Mouse (Mus musculus): ENCODE measurements around the gene Ccr10.

Gene Ccr10

DNA sequence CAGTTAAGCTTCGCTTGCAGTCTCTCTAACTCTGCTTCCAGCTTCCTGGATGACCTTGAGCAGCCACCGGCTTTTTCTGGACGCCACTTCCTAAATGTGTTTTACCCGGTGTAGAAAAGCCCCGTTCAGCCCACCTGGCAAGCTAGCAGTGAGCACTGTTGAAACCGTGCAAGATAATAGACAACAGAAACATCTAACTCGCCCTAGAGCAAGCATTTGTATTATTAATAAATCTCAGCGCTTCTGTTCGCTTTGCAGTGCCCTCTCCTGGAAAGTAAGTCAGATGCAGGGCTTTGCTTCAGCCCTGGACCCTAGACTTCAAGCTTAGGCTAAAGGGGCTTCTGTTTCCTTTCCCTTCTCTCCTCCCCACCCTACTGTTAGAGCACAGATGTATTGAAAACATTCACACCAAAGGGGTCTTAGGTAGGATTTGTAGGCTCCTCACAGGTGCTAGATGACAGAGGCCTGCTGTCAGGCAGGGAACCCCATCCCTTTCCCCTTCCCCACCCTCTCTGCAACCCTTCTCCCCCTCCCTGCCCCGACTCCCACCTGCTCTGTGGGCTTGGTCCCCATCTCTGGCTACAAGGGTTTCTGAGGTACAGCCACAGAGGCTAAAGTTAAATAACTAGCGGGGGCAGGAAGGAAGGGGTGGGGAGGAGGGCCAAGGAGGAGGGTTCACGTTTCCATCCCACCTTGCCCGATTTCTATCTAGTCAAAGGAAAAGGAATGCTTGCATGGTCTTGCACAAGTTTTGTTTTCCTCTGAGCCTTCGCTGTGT is at the start of gene Ccr10:
TSS of gene Ccr10 (minus strand) at position 593 of the 778 bp plus-strand sequence.
- DNase-seq, result no peak

DNA sequence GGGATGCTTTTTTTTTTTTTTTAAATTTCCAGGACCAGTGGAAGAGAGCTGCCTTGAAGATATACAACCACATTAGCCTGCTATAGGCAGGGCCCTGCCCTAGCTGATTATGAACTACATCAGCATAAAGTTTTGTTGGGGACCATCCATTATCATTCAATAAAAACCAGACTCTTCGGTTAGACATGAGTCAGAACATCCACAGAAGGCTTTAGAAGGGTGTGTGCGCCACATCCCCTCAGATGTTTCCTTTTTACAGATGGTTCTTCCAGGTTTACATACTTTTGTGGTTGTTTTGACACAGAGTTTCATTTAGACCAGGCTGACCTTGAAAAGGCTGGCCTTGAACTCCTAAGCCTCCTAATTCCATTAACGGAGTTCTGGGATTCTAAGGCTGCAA is 49.1 kb upstream of the Ccr10 start:
- no peak for DNase-seq

DNA sequence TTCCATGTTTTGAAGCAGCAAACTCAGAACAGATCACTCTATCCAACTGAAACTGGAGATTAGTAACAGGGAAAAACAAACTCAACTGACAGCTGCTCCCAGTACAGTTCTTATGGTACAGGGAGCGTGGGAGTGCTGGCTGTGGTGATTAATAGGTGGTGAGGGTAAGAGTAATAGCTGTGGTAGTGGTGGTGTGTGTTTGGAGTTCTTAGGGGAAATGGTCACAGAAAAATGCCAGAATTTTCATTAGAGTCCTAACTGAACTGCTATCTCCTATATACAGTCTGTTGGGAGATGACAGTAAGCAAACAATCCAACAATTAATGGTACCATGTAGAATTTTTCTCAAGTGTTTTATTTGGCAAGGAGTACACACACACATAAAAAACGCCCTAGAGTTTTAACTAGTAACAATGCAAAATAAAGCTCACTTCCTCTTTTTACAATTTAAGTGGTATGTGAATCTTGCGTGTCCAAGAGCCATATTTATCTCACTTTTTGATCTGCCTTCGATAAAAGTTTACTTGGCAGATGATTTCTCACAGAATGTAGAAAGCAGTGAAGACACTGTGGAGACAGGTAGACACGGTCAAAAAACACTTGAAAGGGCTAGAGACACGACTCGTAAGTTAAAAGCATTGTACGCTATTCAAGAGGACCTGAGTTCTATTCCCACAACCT is 46.2 kb upstream of the Ccr10 start:
- DNase-seq, result no peak

DNA sequence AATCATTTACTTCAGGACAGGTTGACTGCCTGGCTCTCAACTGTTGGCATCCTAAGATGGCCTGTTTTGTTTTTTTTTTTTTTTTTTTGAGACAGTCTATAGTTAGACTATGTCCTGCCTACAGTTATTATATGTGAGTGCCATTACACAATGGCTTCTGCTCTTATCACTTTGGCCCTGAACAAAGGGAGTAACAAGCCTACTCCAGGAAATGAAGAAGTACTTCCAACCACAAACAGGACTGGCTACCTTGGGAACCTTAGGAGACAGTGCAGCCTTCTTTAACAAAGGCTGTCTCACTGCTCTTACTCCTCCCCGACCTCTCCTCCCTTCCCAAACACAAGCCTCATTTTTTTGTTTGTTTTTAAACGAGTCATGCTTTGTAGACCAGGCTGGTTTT is 45.6 kb upstream of the Ccr10 start:
- DNase-seq, result no peak

DNA sequence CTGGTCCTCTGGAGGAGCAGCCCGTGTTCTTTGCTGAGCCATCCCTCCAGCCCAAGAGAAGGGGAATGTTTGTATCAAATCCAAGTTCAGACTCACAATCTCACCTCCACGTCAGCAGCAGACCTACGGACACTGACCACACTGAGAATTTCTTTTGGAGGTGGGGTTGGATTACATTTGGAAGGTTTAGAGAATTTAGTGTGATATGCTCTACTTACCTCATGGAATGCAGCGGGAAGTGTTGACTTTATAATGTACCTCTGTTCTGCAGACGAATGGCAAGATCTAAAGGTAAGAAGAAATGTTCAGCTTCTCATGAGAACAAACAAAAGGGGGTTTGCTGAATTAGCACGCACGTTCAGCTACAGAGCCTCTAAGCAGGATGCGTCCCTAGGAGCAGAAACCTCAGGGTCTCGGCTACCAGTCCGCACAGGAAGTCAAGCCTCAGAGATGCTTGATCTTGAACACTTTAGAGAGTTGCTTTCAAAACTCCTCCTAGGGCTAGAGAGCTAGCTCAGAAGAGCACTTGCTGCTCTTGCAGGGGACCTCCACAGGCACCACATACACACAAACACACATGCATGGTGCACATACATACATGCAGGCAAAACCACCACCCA is 43.3 kb upstream of the Ccr10 start:
- peak; percentile 70 for DNase-seq

DNA sequence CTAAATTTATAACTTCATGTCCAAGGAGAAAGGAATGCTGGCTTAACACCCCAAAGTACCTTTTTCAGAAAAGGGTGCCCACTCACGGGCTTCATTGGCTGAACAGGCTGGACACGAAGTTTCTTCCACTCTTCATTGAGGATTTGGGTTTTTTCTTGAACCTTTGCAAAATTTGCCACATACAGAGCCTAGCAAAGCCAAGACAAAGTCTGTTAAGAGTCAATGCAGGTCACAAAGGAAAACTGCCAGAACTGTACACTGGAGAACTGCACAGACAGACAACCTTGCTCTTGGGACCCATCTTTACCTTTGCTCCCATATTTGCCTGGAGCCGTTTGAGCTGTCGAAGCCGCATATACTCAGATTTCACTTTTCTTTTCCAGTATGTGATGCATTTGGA is 41.7 kb upstream of the Ccr10 start:
- peak; percentile 71 for DNase-seq

DNA sequence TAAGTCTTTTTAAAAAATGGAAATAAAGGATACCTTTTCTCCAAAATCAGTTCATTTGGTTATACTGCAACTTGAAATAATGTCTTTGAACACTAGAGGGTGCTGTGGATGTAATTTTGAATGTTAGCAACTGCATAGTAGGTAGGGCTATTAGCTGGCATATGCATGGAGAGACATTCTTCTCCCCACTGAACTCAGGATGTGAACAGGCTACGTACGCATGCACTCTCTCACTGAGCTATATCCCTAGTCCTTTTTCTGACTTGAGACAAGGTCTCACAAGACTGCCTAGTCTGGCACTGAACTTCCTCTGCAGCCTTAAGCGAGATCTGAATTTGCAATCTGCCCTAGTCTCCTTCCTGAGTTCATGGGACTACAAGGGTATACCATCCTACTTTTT is 36.7 kb upstream of the Ccr10 start:
- DNase-seq, result peak; percentile 88

DNA sequence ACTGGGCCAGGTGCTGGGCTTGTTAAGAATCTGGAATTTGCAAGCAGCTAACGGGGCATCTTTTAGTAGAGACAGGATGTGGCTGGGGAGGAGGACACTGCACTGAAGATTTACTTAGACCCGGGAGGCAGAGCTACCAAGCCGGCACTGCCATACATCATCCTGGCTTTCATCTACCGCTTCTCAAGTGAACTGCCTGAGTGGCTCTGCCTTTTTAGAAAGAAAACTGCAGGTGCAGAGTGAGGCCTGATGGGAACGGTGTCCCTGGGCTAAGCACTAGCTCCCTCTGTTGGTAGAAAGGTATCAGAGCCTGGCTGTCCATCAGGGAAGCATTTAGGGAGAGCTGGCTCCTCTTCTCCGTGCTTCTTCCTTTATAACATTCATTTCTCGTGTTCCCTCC is 25.7 kb upstream of the Ccr10 start:
- DNase-seq, result no peak

DNA sequence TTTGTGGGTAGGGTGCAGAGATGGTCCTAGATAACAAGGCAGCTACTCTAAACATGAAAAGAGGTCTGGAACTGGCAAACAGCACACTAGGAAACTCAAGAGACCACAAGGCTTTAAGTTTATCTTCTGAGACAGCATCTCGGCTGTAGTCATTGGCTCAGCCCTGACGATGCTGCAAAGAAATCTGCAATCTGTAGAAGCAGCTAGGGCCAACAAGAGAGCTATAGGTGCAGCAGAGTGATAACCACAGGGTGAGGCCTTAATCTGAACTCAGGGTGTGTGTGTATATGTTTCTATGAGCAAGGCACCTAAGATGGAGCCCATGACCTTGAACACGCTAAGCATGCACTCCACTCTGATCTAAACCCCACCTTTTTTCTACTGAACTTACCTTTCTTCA is 24.3 kb upstream of the Ccr10 start:
- no peak for DNase-seq

DNA sequence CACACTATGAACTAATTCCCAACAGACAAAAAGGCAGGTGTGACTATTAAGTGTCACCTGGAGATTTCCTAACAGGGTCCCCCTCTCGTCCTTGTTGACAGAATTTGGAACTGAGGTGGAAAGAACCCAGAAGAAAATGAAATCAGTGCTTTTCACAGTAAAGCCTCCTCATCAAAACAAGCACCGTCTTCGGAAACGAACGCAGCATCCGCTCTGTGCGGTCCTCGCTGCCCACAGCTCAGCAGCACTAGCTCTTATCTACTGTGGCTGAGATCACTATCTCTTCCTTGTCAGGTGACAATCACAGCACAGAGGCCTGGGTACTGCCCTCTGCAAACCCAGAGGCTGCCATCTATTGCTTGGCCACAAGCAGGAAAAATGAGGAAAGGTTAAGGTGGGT is 20.9 kb upstream of the Ccr10 start:
- no peak for DNase-seq

DNA sequence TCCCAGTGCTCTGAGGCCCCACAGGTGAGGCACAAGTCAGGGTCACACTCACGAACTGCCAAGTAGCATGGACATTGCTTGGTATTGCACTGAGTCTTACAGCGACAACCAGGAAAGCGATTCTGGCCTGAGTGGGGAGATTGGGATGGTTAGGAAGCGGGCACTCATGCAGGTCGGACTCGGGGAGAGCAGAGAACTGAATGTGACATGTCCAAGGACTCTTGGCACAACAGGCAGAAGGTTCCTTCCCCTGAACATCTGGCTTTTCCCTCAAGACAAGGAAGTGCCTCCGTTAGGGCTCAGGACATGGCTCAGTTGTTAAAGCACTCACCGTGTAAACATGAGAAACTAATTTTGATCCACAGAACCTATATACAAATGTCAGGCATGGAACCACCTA is 20.3 kb upstream of the Ccr10 start:
- no peak for DNase-seq

DNA sequence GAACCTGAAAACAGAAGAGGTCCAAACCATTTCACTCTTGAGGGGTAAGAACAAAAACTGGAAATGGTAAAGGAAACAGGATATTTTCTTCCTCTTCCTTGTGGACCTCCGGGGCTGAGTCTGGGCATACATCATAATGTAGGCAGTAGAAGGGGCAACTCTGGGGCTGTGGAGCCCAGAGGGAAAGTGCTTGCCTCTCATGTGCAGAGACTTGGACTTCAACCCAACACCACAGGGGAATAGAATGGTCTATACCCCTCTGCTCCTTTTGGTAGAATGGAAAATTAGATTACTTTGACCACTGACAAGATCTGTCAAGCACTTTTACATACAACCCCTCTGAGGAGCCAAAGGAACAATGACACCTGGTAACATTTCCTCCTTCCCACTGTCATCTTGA is 19.9 kb upstream of the Ccr10 start:
- DNase-seq, result no peak

DNA sequence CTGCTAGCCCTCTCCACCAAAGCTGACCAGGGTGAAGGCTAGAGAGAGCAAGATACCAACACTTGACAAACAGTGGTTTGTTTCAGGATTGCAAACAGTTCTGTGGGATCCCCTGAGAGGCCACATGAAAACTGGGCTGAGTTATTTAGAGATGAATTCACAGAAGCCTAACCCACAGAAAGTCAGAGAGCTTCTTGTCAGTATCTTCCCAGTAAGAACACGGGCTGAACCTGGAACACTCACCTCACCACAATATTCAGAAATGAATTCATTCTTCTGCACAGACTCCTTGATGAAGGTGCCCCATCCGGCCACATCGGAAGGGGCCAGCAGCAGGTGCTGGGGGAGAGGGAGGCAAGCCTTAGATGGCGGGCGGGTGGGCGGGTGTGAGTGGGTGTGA is 19.4 kb upstream of the Ccr10 start:
- DNase-seq, result no peak

DNA sequence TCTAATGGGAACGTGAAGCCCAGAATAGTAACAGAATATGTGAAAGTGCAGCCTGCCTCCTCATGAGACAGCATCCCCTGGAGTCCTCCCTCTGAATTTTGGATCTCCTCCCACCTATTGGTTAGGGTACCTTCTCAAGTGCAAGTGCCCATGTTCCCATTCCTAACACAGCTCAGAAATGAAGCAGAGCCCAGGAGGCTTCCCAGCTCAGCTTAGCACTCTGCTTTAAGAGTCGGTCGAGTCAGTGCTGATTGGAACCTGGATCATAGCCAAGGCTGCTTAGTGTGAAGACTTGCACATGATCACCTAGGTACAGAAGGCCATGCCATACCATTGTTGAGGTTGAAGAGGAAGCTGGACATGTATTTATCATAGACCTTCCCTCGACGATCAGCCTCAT is 18.9 kb upstream of the Ccr10 start:
- no peak for DNase-seq

DNA sequence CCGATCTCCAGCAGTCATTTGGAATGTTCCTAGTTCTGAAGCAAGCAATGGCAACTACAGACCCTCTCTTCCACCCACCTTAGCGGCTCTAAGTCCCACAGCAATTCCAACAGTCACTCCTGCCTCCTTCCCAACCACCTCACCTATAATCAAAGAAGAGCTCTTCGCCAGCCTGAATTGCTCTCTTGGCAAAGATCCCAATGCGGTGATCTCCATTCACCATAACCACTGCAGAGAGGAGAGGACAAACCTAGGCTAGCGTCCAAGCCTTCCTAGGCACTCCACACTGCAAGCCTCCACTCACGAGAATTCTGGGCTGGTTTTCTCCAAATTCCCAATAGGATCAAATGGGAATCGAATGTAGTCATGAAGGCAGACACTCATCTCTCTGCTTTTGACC is 17.8 kb upstream of the Ccr10 start:
- DNase-seq, result no peak

DNA sequence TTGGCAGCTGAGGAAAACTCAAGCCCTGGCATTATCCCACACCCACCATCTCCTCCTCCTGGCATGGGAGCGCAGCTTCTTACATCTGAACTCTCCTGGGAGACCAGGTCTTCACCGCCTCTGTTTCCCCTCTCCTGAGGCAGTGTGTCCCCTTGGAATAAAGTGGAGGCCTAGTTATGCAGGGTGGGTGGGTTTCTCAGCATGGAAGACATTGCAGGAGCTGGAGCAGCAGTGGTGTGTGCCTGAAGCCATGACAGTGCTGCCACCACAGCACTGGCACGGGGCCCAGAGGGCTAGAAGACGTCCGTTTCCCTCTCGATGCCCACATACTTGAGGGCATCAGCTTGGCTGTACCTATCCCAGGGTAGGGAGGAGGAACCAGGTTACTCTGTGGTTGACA is 17.4 kb upstream of the Ccr10 start:
- DNase-seq, result no peak

DNA sequence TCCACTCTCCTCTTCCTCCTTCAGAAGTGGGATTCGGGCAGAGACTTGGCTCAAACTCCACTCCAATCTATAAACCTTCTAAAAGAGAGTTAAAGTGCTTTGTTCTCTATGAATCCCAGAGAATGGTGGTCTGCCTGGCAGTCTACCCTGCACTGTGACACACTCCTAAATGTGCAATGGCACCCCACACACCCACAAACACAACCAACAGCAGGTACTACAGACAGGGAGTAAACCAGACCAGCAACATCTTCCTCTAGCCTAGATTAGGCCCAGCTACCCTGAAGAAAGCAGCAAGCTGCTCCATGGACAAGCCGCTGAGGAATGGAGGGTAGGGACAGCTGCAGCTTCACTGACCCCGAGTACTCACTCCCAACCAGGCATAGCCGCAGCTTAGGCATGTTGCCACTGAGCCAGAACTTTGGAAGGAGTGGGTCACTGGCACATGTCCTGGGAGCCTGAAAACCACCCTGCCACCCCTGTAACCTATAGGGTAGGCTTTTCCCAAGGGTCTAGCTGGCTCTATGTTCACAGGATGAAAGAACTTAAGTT is 16.8 kb upstream of the Ccr10 start:
- no peak for DNase-seq

DNA sequence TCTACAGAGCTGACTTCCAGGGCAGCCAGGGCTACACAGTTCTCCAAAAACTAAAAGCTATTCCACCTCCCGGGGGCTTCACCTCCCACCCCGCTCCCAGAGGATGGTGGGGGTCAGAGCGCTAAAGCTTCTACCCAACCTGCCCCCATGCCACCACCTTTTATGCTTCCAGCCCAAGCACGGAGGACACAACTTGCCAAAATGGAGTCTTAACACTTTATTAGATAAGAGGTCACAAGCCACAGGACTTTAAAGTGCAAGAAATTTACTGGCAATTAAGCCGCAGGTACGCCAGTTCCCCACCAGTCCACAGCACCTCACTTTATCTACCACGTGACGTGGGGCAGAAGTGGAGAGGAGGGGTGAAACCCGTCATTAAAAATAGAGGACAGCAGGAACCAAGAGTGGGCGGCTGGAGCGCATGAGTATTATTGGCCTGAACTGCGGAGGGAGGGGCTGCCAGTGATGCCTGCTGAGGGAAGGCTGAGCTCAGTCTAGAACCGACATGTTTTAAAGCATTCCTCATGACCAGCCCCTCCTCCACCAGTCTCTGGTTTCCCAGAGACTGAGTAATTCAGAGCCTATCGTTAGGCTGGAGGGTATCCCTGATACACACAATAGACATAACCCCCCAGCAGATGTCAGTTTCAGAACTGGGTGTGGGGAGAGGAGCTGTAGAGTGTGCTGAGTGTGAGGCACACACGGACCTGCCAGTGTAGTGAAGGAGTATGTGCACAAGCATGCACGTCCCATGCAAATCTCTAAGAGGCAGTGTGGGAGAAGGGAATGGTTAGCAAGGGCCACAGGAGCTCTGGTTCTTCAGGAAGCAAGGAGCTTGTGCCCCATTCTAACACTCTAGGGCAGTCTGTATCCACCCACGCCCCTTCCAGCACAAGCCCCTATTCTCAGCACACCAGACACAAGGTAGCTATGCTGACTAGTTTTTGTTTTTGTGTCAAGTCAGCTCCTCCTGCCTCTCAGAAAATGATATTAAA is 16.0 kb upstream of the Ccr10 start:
- no peak for DNase-seq

DNA sequence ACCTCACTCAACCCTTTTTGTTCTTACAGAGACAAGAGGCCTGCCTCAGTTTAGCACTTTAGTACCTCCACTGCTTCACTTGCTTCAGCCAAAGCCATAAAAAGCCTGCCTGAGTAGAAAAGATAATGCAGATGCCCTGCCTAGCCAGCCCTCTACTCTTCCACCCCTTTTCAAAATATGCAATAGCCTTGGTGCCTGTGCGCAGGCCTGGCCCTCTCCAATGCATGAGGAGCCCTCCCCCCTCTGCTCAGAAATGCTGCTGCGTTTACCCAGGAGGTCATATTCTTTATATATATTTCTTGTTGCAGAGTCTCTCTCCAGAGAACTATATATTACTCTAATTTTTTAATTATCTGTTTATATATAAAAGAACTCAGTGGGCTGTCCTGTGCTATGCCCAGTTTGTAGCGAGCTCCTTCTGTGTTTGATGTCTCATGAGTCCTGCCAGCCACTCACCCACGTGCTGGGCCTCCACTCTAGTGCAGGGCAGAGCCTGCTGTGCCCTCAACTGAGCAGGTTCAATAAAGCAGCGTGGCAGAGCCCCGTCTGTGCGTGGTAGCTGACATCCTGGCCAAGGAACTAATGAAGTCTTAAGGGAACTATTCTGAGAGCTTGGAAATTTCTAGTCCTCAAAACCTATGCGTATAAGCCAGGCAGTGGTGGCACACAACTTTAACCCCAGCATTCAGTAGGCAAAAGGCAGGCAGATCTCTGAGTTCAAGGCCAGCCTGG is 15.1 kb upstream of the Ccr10 start:
- no peak for DNase-seq

DNA sequence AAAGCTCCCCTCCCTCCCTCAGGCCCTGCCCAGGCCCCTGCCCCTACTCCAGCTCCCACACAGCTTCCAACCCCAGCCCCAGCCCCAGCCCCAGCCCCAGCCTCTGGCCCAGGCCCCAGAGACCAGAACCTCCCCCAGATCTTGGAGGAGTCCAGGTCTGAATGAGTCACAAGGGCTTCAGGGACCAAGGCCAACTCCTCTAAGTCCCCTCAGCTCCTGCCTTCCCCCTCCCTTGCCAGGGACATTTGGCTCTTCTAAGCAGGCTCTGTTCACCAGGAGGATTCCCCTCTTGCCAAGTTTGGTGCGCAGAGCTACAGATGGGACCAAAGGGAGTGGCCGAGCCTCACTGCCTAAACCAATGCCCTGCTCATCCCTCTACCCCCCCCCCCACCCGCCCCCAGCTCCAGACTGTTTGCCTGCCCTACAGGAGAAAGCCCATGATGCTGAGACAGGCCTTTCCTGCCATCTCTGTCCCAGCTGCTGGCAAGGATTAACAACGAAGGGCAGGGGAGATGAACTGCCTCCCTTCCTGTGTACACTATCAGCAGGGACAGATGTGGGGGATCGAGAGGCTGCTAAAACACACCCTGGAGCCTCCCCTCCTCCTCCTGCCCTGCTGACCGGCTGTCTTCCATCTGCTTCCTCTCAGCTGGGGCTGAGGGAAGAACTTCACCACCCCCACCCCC is 14.4 kb upstream of the Ccr10 start:
- DNase-seq, result peak; percentile 44

DNA sequence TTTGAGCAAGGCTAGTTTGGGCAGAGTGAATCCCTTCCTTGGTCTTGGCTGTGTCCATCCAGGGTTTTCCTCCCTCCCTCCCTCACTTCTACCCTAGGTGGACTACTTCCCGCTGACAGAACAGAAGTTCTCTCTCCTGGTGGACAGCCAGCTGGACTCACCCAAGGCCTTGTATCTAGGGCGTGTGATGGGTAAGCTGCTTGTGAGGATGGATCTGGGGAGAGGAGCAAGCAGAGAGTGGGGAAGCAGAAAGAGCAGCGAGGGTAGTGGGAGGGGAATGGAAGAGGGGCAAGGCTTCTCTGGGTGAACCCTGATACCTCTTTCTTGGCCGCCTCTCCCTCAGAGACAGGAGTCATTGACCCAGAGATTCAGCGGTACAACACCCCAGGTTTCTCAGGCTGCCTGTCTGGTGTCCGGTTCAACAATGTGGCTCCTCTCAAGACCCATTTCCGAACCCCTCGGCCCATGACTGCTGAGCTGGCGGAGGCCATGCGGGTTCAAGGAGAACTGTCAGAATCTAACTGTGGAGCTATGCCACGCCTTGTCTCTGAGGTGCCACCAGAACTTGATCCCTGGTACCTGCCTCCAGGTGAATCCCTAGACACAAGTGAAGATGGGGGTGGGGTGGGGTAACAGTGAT is 13.0 kb upstream of the Ccr10 start:
- DNase-seq, result no peak
